ENCODE assay signal across 8 mouse cellular contexts in the genomic region with DNA sequence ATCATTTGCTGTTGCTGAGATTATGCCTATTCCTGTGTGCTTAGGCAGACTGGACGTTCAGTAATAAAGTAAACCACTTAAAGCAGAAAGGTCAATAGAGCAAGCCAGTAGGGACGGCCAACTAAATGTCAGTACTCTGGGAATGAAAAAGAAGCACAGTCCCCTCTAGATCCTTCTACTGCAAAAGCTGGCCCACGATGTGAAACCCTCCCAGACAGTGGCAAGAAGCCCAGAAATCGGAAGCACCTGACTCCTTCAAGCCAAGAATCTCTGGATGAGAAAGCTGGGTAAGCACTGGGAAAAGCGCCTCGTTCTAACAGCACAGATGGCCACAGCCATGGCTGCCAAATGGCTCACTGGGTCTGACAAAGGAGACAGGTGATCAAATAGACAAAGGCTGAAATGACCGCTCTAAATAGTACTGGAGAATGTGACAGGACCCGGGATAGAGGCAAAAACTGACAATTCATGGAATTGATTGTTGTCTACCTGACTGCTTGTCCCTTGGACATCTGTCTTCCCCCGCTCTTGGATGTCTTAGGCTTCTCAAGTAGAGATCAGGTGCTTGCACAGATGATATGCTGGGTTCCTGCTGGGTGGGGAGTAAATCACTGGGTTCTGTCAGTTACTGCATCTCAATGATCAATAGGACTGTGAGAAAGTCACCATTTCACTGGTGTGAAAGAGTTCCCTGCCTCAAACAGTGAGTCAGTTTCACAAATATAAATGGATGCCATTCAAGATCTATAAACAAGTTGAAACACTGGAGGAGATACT.
A peak's percentile ranks its signal among the peaks of the same experiment; 100 is the strongest.
DNase-seq lines count a peak whose midpoint lies in the region; ATAC-seq and TF ChIP-seq lines count a peak whose summit lies in the region.

No protein-coding gene starts in this region.

- no peak overlapping the region for H3K27ac ChIP-seq in stomach, postnatal 0 days (replicated peaks)

- no peak for ATAC-seq in stomach, postnatal 0 days (ENCODE audit: low FRiP score, low TSS enrichment)

- H3K4me2 ChIP-seq in stomach, postnatal 0 days (replicated peaks; ENCODE audit: low read depth): no peak overlapping the region

- TF ChIP-seq EP300 in stomach, postnatal 0 days (optimal IDR thresholded peaks at IDR 0.05): no peak

- no peaks in the 10 kb centered on the region for H3K36me3 ChIP-seq in stomach, postnatal 0 days (ENCODE audit: control insufficient read depth, insufficient read depth, low read length)

- WGBS in stomach, postnatal 0 days: 33% methylated on average over 9 of the region's 9 CpGs

- TF ChIP-seq CTCF in stomach, postnatal 0 days (IDR thresholded peaks at IDR 0.05; ENCODE audit: low read depth): no peak

- no peaks in the 10 kb centered on the region for H3K4me1 ChIP-seq in stomach, postnatal 0 days (replicated peaks; ENCODE audit: control insufficient read depth, insufficient read depth)

- intact Hi-C loops in left cerebral cortex, postnatal 14 days (cut with DNase I): no loop called here

- no peak overlapping the region for H3K4me3 ChIP-seq in stomach, postnatal 0 days (ENCODE audit: low read depth, low read length)

- no peaks in the 10 kb centered on the region for H3K9me3 ChIP-seq in stomach, postnatal 0 days (ENCODE audit: control insufficient read depth, low read length)

- no peaks in the 10 kb centered on the region for H3K27me3 ChIP-seq in stomach, postnatal 0 days (ENCODE audit: control insufficient read depth, insufficient read depth, low read length)

- no peak overlapping the region for H3K9ac ChIP-seq in stomach, postnatal 0 days (ENCODE audit: low read length)

- DNase-seq in kidney, postnatal 4 days: peak; percentile 6 to 10
- no peak for DNase-seq in kidney, adult 11 months
- DNase-seq in cerebellum, postnatal 25 days: peak; percentile 96 to 97
- peak; percentile 70 to 83 for DNase-seq in heart, adult 9 months (ENCODE audit: low spot score in 2 of 2)
- DNase-seq in left cerebral cortex, postnatal 14 days (ENCODE audit: low spot score in 2 of 2): peak; percentile 57 to 66
- DNase-seq in stomach, postnatal 0 days (ENCODE audit: low spot score): peak; percentile 39
- no peak for DNase-seq in urinary bladder, adult 2 months (ENCODE audit: low spot score)
- no peak for DNase-seq in adrenal gland, postnatal 4 days (ENCODE audit: low spot score in 2 of 2)

Comparison
In these comparisons a context has a peak if more than half of its experiments do, and no peak if none do; other contexts are left out.
1. DNase-seq: peak in kidney, postnatal 4 days (2 of 2), cerebellum, postnatal 25 days (2 of 2), heart, adult 9 months (2 of 2), left cerebral cortex, postnatal 14 days (2 of 2) and stomach, postnatal 0 days (single experiment); none in kidney, adult 11 months (single experiment), urinary bladder, adult 2 months (single experiment) and adrenal gland, postnatal 4 days (0 of 2).